Mouse (Mus musculus) embryonic facial prominence, embryonic 11.5 days (tissue): ENCODE measurements around the gene Srsf10. TPM values are rescaled to one million over a fixed set of nuclear protein-coding genes. Genes with fewer than 3 reads are reported as not detected.

ENCODE experiments used
- ATAC-seq: fragments of 200-750 bp; cut with Nextera tagmentation; replicated peaks from 2 replicates; pipeline ENCODE4 v1.8.0; 2017; ENCODE audit warnings: low read depth; ENCODE audit not compliant: insufficient number of reproducible peaks, low FRiP score, low TSS enrichment
- DNase-seq: peaks from one replicate; pipeline ENCODE4 v3.0.0-alpha.2; 2015; ENCODE audit warnings: low spot score
- H3K27ac ChIP-seq: fragments of 300-500 bp; sonication (generic); replicated peaks from 2 replicates; pipeline ENCODE4 v1.5.1; 2014; ENCODE audit warnings: mild to moderate bottlenecking, low read depth, low read length, control low read depth
- H3K27me3 ChIP-seq: fragments of 300-500 bp; sonication (generic); 2 replicates; pipeline ENCODE4 v1.6.1; 2014; ENCODE audit warnings: mild to moderate bottlenecking, low read length, moderate library complexity, mixed read lengths; ENCODE audit not compliant: control insufficient read depth, insufficient read depth
- H3K36me3 ChIP-seq: fragments of 300-500 bp; sonication (generic); replicated peaks from 2 replicates; pipeline ENCODE4 v1.6.1; 2014; ENCODE audit warnings: low read depth, mild to moderate bottlenecking, low read length, moderate library complexity, mixed read lengths; ENCODE audit not compliant: control insufficient read depth, insufficient read depth
- H3K4me1 ChIP-seq: fragments of 300-500 bp; sonication (generic); 2 replicates; pipeline ENCODE4 v1.6.1; 2014; ENCODE audit warnings: low read length, mixed read lengths; ENCODE audit not compliant: control insufficient read depth, insufficient read depth
- H3K4me2 ChIP-seq: fragments of 300-500 bp; sonication (generic); 2 replicates; pipeline ENCODE4 v1.6.1; 2014; ENCODE audit warnings: low read depth, mild to moderate bottlenecking, control low read depth, low read length, moderate library complexity
- H3K4me3 ChIP-seq: fragments of 300-500 bp; sonication (generic); 2 replicates; pipeline ENCODE4 v1.5.1; 2014; ENCODE audit warnings: low read depth, low read length, control low read depth
- H3K9ac ChIP-seq: fragments of 300-500 bp; sonication (generic); replicated peaks from 2 replicates; pipeline ENCODE4 v1.6.1; 2014; ENCODE audit warnings: mild to moderate bottlenecking, control low read depth, low read length
- H3K9me3 ChIP-seq: fragments of 300-500 bp; sonication (generic); replicated peaks from 2 replicates; pipeline ENCODE4 v1.6.1; 2016; ENCODE audit warnings: mild to moderate bottlenecking, low read length, inconsistent platforms, mixed read lengths; ENCODE audit not compliant: control insufficient read depth
- WGBS: fragments of 180-500 bp; shearing (Covaris S2); extraction: QIAGEN DNeasy Blood & Tissue Kit; methylation state at CpG from one replicate; pipeline ENCODE4 v1.1.7; 2014; 5-methylcytosine and 5-hydroxymethylcytosine counted together
- polyA plus RNA-seq: library from polyadenylated mRNA; unstranded; fragments of >200 nt; fragmentation: Nextera tagmentation; extraction: Ambion mirVana; gene quantifications from 2 replicates; pipeline ENCODE4 v1.2.1, GENCODE M21; 2014

Gene Srsf10
- polyA plus RNA-seq, 1 experiment from 2014 or later = 489 TPM

GRCm38 (mm10) chr4:135900008-135900407 is 44.5 kb downstream of the Srsf10 start:
- no peaks in the 10 kb centered on the region for H3K9me3 ChIP-seq
- DNase-seq (no peak), ATAC-seq (no peak)
- H3K27ac ChIP-seq = no peak overlapping the region
- no peaks in the 10 kb centered on the region for H3K36me3 ChIP-seq
- H3K4me3 ChIP-seq = no peak overlapping the region
- H3K27me3 ChIP-seq = no peaks in the 10 kb centered on the region
- no peak overlapping the region for H3K9ac ChIP-seq
- no peak overlapping the region for H3K4me2 ChIP-seq
- no peaks in the 10 kb centered on the region for H3K4me1 ChIP-seq
- whole genome bisulfite sequencing = 78% methylated on average over 5 of the region's 5 CpGs

- 86% methylated on average over 4 of the region's 4 CpGs for WGBS
- no peak overlapping the region for H3K9ac ChIP-seq
Measured at GRCm38 (mm10) chr4:135902606-135903242, 47.2 kb downstream of the Srsf10 start.

GRCm38 (mm10) chr4:135904810-135905209 is 49.3 kb downstream of the Srsf10 start:
- no peak overlapping the region for H3K4me2 ChIP-seq
- H3K36me3 ChIP-seq = no peaks in the 10 kb centered on the region
- H3K4me1 ChIP-seq = no peaks in the 10 kb centered on the region
- ATAC-seq = no peak
- WGBS = 64% methylated on average over 1 of the region's 1 CpGs
- H3K27ac ChIP-seq = no peak overlapping the region
- no peak overlapping the region for H3K9ac ChIP-seq
- no peak for DNase-seq
- no peaks in the 10 kb centered on the region for H3K27me3 ChIP-seq
- H3K9me3 ChIP-seq = no peaks in the 10 kb centered on the region
- H3K4me3 ChIP-seq = no peak overlapping the region

More at GRCm38 (mm10) chr4:135902606-135903242, 47.2 kb downstream of the Srsf10 start:
- DNase-seq (no peak), ATAC-seq (no peak)
- no peaks in the 10 kb centered on the region for H3K27me3 ChIP-seq
- H3K27ac ChIP-seq = no peak overlapping the region
- no peak overlapping the region for H3K4me2 ChIP-seq
- H3K36me3 ChIP-seq = no peaks in the 10 kb centered on the region
- H3K4me1 ChIP-seq = no peaks in the 10 kb centered on the region
- no peaks in the 10 kb centered on the region for H3K9me3 ChIP-seq
- H3K4me3 ChIP-seq = no peak overlapping the region

GRCm38 (mm10) chr4:135906633-135907032 is 51.1 kb downstream of the Srsf10 start:
- H3K27me3 ChIP-seq = no peaks in the 10 kb centered on the region
- no peak overlapping the region for H3K4me2 ChIP-seq
- no peaks in the 10 kb centered on the region for H3K36me3 ChIP-seq
- no peaks in the 10 kb centered on the region for H3K9me3 ChIP-seq
- 82% methylated on average over 3 of the region's 3 CpGs for WGBS
- no peak overlapping the region for H3K9ac ChIP-seq
- no peak for DNase-seq
- H3K4me1 ChIP-seq = no peaks in the 10 kb centered on the region
- ATAC-seq = no peak
- H3K27ac ChIP-seq = no peak overlapping the region
- no peak overlapping the region for H3K4me3 ChIP-seq

- ATAC-seq = no peak
- Histone ChIP-seq H3K4me2 (no peak overlapping the region), H3K4me1 (no peaks in the 10 kb centered on the region), H3K9ac (no peak overlapping the region), H3K27me3 (no peaks in the 10 kb centered on the region), H3K9me3 (no peaks in the 10 kb centered on the region), H3K4me3 (no peak overlapping the region), H3K27ac (no peak overlapping the region), H3K36me3 (no peaks in the 10 kb centered on the region)
- DNase-seq = no peak
- 74% methylated on average over 13 of the region's 13 CpGs for WGBS
Measured at GRCm38 (mm10) chr4:135909326-135910066, 53.9 kb downstream of the Srsf10 start.

- Histone ChIP-seq H3K9ac (no peak overlapping the region), H3K4me2 (no peak overlapping the region), H3K36me3 (no peaks in the 10 kb centered on the region), H3K27ac (no peak overlapping the region), H3K4me3 (no peak overlapping the region), H3K27me3 (no peaks in the 10 kb centered on the region), H3K9me3 (no peaks in the 10 kb centered on the region), H3K4me1 (no peaks in the 10 kb centered on the region)
- 75% methylated on average over 7 of the region's 7 CpGs for WGBS
- DNase-seq (no peak), ATAC-seq (no peak)
Measured at GRCm38 (mm10) chr4:135911531-135911930, 56.0 kb downstream of the Srsf10 start.

- Histone ChIP-seq H3K4me2 (no peak overlapping the region), H3K27ac (no peak overlapping the region), H3K9me3 (no peaks in the 10 kb centered on the region), H3K27me3 (no peaks in the 10 kb centered on the region), H3K9ac (no peak overlapping the region), H3K4me1 (no peaks in the 10 kb centered on the region), H3K36me3 (no peaks in the 10 kb centered on the region), H3K4me3 (no peak overlapping the region)
- DNase-seq (no peak), ATAC-seq (no peak)
- WGBS = 78% methylated on average over 3 of the region's 3 CpGs
Measured at GRCm38 (mm10) chr4:135912164-135912563, 56.6 kb downstream of the Srsf10 start.

- DNase-seq (peak; percentile 5), ATAC-seq (peak; percentile 52; the same call in 1 of the 2 replicates)
- Histone ChIP-seq H3K4me2 (no peak overlapping the region), H3K36me3 (no peaks in the 10 kb centered on the region), H3K4me3 (no peak overlapping the region), H3K27ac (0 out of 2 replicates have a peak overlapping the region, but pooled peaks have one; percentile 4), H3K4me1 (no peaks in the 10 kb centered on the region), H3K9me3 (no peaks in the 10 kb centered on the region), H3K27me3 (no peaks in the 10 kb centered on the region), H3K9ac (no peak overlapping the region)
- WGBS = 44% methylated on average over 3 of the region's 3 CpGs
Measured at GRCm38 (mm10) chr4:135912835-135913234, 57.3 kb downstream of the Srsf10 start.
